Mouse (Mus musculus): Measurements from ENCODE around the gene Rps21.
"Not testable (repeated sequence)": the region's sequence is repeated elsewhere in the genome, so short reads cannot be mapped to it uniquely, and the experiment has no call there.

The Rps21 gene

GRCm38 (mm10) chr2:180258951-180259484 is 1.8 kb downstream of the Rps21 start:
- DNase-seq (ENCODE audit: low spot score in 2 of 2), result not testable (repeated sequence)

GRCm38 (mm10) chr2:180259826-180260609 is 2.8 kb downstream of the Rps21 start:
- not testable (repeated sequence) for DNase-seq (ENCODE audit: low spot score in 2 of 2)

DNA sequence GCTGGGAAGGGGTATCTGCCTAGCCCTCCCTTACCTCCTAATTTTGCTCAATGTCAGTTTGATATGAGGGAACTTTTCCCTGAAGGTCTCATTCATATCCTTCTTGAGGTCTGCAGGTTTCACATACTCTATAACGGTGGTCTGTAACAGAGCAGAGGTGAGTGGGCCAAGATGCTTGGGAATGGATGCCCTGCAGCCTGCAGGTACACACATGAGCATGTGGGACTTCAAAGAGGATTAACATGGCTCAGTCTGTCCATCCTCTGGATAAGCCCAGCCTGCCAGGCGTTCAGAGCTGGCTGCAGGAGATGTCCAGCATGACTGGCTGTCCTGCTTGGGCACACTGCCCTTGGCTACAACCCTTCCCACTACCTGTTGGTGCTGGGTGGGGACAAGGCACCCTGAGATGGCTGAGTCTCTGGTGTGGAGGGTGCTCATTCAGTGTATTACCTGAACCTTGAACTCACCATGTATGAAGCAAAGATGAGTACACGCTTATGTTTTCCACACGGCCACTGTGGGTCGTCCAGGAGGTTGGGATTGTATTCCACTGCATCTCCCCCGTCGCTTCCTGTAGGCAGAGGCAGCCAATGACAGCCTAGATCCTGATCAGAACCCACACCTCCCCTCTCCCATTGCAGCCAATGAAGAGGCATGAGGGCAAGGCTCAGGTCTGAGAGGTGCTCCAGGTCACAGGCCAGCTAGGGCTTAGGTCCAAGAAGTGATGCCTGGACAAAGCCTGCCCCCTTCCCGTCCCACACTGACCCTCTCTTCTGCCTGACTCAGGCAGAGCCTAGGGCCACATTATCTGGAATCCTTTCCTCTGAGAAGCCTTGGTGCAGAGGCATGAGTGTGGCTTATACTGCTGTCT is 3.7 kb downstream of the Rps21 start:
- DNase-seq (ENCODE audit: low spot score in 2 of 2), result no peak

DNA sequence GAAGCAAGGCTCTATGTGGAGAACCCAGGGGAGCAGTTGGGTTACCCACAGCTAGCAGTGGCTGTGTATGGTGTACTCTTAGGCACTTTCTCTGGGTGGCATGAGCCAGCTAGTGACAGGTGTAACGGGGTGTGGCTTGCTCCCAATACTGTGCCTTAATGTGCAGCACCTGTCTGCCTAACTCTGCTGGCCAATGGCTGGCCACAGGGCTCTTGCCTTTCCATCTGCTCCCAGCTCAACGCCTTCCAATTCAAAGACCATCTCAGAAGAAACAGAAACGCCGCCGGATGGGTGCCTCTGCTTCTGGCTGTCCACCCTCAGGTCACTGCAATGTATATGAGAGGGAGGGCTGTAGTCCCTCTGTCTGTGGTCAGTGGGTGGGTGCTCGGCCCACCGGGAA is 4.7 kb downstream of the Rps21 start:
- DNase-seq (ENCODE audit: low spot score in 2 of 2), result no peak

DNA sequence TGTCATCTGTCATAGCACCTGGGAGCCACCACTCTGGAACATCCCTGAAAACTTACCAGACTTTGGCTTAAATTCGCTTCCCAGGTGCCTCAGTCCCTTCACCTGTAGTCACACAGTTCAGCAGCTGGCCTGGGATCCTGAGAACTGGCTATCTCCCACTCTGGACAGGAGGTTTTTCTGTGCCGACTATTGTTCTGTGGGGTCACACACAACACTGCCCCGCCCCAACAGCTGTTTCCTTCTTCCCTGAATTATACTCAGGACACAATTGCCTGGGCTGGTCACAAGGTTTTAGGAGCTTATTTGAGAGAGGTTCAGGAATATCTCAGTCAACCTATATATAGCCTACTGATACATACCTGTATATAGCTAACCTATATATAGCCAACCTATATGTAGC is 5.3 kb downstream of the Rps21 start:
- DNase-seq (ENCODE audit: low spot score in 2 of 2), result no peak

GRCm38 (mm10) chr2:180262891-180263290 is 5.7 kb downstream of the Rps21 start:
- no peak for DNase-seq (ENCODE audit: low spot score in 2 of 2)

DNA sequence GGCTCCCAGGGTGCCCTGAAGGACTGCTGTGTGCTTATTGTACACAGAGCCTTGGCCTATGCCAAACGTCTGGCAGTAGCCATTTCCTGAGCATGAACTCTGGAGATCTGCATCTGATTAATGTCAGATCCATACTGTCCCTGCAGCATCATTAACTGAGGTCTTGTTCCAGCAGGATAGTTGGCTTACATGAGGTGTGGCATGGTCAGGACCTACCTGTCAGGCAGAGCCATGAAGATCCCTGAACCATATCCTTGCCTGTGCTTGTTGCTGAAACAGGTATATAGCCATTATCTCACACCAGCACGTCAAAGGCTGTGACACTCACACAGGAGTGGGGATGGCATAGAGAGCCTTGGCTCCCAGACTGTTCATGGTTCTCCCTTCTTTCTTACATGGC is 10.8 kb downstream of the Rps21 start:
- no peak for DNase-seq (ENCODE audit: low spot score in 2 of 2)

GRCm38 (mm10) chr2:180269329-180269728 is 12.2 kb downstream of the Rps21 start:
- no peak for DNase-seq (ENCODE audit: low spot score in 2 of 2)

DNA sequence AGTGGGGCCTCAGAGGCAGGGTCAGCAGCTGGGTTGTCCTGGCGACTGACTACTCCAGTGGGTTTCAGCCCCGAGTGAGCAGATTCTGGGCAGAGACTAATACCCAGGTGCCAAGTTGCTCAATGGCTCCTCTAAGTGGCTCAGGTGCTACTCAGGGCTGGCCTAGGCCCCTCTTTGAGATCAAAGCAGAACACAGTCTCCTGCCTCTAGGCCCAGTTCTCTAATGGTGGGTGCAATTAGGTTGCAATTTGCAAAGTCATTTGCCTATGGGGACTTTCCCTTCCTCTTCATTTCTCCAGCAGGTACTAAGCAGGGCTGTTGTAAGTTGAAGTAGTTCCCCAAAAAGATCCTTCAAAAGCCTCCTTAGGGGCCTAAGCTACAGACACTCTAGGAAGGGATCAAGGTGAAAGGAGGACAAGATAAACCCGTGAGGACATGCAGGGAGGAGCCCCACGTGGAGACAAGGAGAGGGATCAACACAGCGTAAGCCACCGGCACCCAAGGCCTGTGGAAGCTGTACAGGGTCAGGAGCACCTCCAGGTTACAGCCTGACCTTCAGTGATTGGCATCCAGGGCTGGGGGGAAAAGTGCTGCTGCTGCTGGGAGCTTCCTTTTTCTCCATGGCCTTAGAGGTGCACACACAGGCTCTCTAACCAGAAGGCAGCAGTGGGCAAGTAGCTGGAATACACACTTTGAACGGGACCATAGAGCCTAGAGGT is 13.5 kb downstream of the Rps21 start:
- no peak for DNase-seq (ENCODE audit: low spot score in 2 of 2)

GRCm38 (mm10) chr2:180271804-180272395 is 14.7 kb downstream of the Rps21 start:
- DNase-seq (ENCODE audit: low spot score in 2 of 2), result no peak

GRCm38 (mm10) chr2:180272884-180273321 is 15.7 kb downstream of the Rps21 start:
- no peak for DNase-seq (ENCODE audit: low spot score in 2 of 2)

- DNase-seq (ENCODE audit: low spot score in 2 of 2), result peak; percentile 93 to 95
These were observed 16.4 kb downstream of the Rps21 start, which contains the start of gene Cables2 for GRCm38 (mm10) chr2:180273394-180274244. Gene Cables2 (minus strand): TSS chr2:180273496.

DNA sequence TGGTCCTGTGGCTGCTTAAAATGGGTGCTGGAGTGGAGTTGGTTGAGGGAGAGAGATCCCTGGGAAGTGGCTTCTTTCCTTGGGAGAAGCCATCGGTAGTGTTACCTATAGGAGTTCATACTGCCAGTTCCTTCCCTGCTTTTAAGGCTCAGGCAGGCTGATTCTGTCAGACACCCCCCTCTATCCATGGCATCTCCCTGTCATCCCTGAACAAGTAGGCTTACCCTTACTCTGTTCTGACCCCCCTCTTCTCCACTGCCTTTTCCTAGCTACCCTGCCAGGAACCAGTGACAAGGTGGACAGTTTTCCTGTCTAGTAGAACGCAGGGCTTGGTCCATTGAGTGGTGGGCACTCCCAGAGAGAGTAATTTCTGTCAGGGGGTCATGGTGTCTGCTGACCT is 17.3 kb downstream of the Rps21 start:
- no peak for DNase-seq (ENCODE audit: low spot score in 2 of 2)

GRCm38 (mm10) chr2:180275836-180276235 is 18.7 kb downstream of the Rps21 start:
- DNase-seq (ENCODE audit: low spot score in 2 of 2), result peak; percentile 73 to 89

DNA sequence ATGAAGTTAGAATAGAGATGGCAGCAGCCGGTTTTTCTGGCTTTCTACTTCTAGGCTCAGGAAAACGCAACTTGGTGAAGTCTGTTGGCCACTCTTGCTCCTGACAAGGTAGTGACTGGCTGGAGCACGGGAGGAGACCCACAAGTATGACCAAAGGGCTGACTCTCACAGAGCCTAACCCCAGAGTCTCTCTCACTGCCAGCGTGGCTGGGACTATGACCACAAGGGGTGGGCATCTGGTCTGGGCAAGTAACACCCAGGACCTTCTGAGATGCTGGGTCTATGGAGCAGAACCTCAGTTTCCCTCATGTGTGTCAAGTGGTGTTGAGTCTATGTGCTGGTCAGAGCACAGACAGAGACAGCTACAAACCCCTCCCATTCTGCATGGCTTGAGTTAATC is 19.2 kb downstream of the Rps21 start:
- no peak for DNase-seq (ENCODE audit: low spot score in 2 of 2)

DNA sequence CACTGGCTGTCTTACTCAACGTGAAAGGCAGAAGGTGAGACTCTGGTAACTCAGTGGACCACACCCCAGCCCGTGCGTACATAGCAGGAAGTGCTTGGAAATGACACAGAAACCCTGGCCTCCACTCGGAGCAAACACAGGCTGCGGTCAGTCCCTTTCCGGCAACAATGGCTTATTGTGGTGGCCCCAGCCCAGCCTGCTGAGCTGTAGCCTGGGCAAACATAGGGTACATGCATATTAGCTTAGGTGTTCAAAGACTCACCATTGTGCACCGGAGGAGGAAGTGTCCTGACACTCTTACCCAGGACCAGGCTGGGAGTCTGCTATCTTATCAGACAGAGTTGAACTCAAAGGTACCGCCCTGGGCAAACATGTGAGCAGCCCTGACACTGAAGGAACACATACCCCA is 19.7 kb downstream of the Rps21 start:
- no peak for DNase-seq (ENCODE audit: low spot score in 2 of 2)

GRCm38 (mm10) chr2:180277773-180278320 is 20.7 kb downstream of the Rps21 start:
- DNase-seq (ENCODE audit: low spot score in 2 of 2), result no peak

GRCm38 (mm10) chr2:180279321-180279720 is 22.1 kb downstream of the Rps21 start:
- no peak for DNase-seq (ENCODE audit: low spot score in 2 of 2)

DNA sequence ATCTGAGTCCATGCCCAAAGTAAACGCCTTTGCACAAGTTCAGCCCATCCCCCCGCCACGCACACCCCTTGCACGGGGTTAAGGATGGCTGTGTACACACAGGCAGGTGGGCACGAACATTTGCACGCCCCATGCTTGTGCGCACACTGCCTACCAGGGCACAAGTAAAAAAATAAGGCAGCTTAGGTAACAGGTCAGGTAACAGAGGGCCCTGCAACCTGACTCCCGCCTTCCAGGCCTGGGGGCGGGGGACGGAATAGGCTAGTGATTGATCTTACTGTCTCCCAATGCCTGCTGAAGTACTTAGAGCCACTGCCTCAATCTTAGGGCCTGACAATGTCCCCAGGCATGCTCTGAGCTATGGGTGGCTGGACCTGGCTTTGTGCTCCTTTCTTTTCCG is 31.8 kb downstream of the Rps21 start:
- DNase-seq (ENCODE audit: low spot score in 2 of 2), result no peak

GRCm38 (mm10) chr2:180289440-180290108 is 32.4 kb downstream of the Rps21 start, which contains the start of gene Rbbp8nl:
Gene Rbbp8nl (minus strand): TSS chr2:180289879.
- no peak for DNase-seq (ENCODE audit: low spot score in 2 of 2)

Data from spleen, postnatal 4 days (tissue).